Mouse (Mus musculus): Measurements from ENCODE around the gene Samd9l. TPM values are rescaled to one million over a fixed set of nuclear protein-coding genes. Genes with fewer than 3 reads are reported as not detected.
"Not testable (repeated sequence)": the region's sequence is repeated elsewhere in the genome, so short reads cannot be mapped to it uniquely, and the experiment has no call there.

The Samd9l gene
- total RNA-seq, 2 experiments from 2014 or later: 2.9 to 4.9 TPM

- DNase-seq (ENCODE audit: low spot score): not testable (repeated sequence)
These were observed 55.6 kb downstream of the Samd9l start for GRCm38 (mm10) chr6:3343603-3344247.

DNA sequence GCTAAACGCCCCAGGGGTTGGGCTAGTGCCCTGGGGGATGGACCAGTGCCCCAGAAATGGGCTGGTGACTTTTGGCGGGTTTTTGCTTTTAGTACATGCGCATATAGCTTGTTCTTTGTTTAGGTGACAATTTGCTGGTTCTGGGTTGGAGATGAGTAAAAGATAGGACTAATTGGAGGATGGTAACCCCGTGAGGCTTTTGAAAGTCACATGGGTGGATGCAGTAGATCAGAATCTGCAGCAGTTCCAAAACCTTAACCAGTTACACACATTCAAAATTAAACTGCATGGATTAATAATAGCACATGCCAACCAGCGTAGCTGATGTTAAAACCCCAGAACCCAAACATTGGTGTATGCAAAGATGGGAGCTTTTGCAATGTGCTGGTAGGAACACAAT, 57.9 kb downstream of the Samd9l start:
- DNase-seq (ENCODE audit: low spot score): no peak

GRCm38 (mm10) chr6:3340928-3341327, 58.4 kb downstream of the Samd9l start:
- not testable (repeated sequence) for DNase-seq (ENCODE audit: low spot score)

DNA sequence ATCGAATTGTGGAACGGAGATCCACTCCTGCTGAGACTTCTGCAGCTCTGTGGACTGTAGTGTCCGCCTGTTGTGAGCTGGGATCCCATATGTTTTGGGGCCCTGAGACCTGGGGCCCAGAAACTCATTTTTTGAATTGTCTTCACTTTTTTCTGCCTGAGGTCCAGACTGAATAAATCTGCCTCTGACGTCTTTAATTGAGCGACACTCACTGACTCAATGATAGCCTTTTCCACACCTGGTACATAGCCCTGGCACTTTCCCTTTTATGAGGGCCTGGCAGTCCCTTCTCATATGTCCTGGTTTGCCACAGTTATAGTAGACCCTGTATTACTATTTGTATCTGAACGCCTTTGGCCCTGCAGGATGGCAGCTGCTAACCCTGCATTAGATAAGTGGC, 60.2 kb downstream of the Samd9l start:
- DNase-seq (ENCODE audit: low spot score): not testable (repeated sequence)

Other genes with a start within 250 kb of the Samd9l start
- under 1 TPM in 1 of 2 experiments, not detected in 1; 0.21 TPM for gene Hepacam2, start 98.7 kb upstream of the Samd9l start, total RNA-seq (2021)
- gene Vps50, start 98.8 kb upstream of the Samd9l start, total RNA-seq (2021): 10 to 100 TPM; 19.5 to 20.8 TPM